Mouse (Mus musculus) CH12.LX (cell line): ENCODE measurements around the gene Entr1. TPM values are rescaled to one million over a fixed set of nuclear protein-coding genes. Genes with fewer than 3 reads are reported as not detected.

Source experiments
- DNase-seq: peaks from one replicate; pipeline ENCODE4 v3.0.0-alpha.2; 2013; ENCODE audit errors: extremely low read depth
- H3K27ac ChIP-seq: 2 replicates; pipeline ENCODE4 v1.5.1; 2012; ENCODE audit warnings: low read depth, mild to moderate bottlenecking, control low read depth, moderate library complexity; ENCODE audit not compliant: insufficient read depth
- H3K27me3 ChIP-seq: replicated peaks from 2 replicates; pipeline ENCODE3; 2012; ENCODE audit warnings: inconsistent platforms
- H3K36me3 ChIP-seq, 2 experiments: replicated peaks in 1 of 2; 2 replicates each; pipeline versions ENCODE3 to v1.6.1; 2012; ENCODE audit warnings: inconsistent platforms in 1 of 2, low read length in 1 of 2, mild to moderate bottlenecking in 1 of 2, mixed read lengths in 1 of 2, moderate library complexity in 1 of 2; ENCODE audit not compliant: control insufficient read depth in 1 of 2, insufficient read depth in 1 of 2
- H3K4me1 ChIP-seq, 2 experiments: 2 replicates each; pipeline ENCODE4 v1.6.1; 2012; ENCODE audit warnings: inconsistent platforms in 1 of 2, moderate library complexity in 1 of 2; ENCODE audit not compliant: insufficient read depth in 2 of 2, control insufficient read depth in 1 of 2
- H3K4me2 ChIP-seq: 2 replicates; pipeline ENCODE4 v1.6.1; 2012; ENCODE audit warnings: low read depth, mild to moderate bottlenecking, control low read depth; ENCODE audit not compliant: poor library complexity, insufficient read depth, severe bottlenecking
- H3K4me3 ChIP-seq, 3 experiments: fragments of 150-350 bp in 1 of 3; sonication (generic) in 1 of 3; replicated peaks in 1 of 3; 2 replicates each; pipeline versions ENCODE3 to v1.5.1; 2011 to 2012; ENCODE audit warnings: low read depth in 2 of 3, low read length in 2 of 3, mild to moderate bottlenecking in 2 of 3, moderate library complexity in 2 of 3, control low read depth in 1 of 3, improper control_type of control experiment in 1 of 3, inconsistent platforms in 1 of 3, mixed read lengths in 1 of 3; ENCODE audit not compliant: poor library complexity in 1 of 3
- H3K79me2 ChIP-seq: replicated peaks from 2 replicates; pipeline ENCODE4 v1.6.1; 2012; ENCODE audit warnings: mild to moderate bottlenecking, moderate library complexity; ENCODE audit not compliant: control insufficient read depth, poor library complexity, insufficient read depth, severe bottlenecking; ENCODE audit errors: extremely low read depth
- H3K9ac ChIP-seq: 2 replicates; pipeline ENCODE4 v1.6.1; 2012; ENCODE audit warnings: low read depth, mild to moderate bottlenecking, control low read depth, moderate library complexity; ENCODE audit not compliant: insufficient read depth
- H3K9me3 ChIP-seq: replicated peaks from 2 replicates; pipeline ENCODE3; 2012; ENCODE audit warnings: low read length, inconsistent platforms, mixed read lengths
- BHLHE40 ChIP-seq: IDR thresholded peaks from 2 replicates; pipeline ENCODE4 v1.6.1; 2011; ENCODE audit warnings: mild to moderate bottlenecking, low read depth, low read length, improper control_type of control experiment
- CHD2 ChIP-seq: IDR thresholded peaks from 2 replicates; pipeline ENCODE4 v1.6.1; 2011; ENCODE audit warnings: low read length, improper control_type of control experiment
- ELF1 ChIP-seq: IDR thresholded peaks from 2 replicates; pipeline ENCODE4 v1.6.1; 2014; ENCODE audit warnings: low read depth, mild to moderate bottlenecking, inconsistent platforms, low read length, improper control_type of control experiment
- EP300 ChIP-seq: IDR thresholded peaks from 2 replicates; pipeline ENCODE4 v1.6.1; 2011; ENCODE audit warnings: low read length, improper control_type of control experiment
- ETS1 ChIP-seq: conservative IDR thresholded peaks from 2 replicates; pipeline ENCODE4 v1.6.1; 2012; ENCODE audit warnings: low read depth, mild to moderate bottlenecking, inconsistent platforms, low read length, improper control_type of control experiment, moderate library complexity
- GABPA ChIP-seq: IDR thresholded peaks from 2 replicates; pipeline ENCODE4 v1.6.1; 2012; ENCODE audit warnings: low read depth, low read length, improper control_type of control experiment, inconsistent platforms; ENCODE audit not compliant: insufficient replicate concordance
- IRF4 ChIP-seq: IDR thresholded peaks from 2 replicates; pipeline ENCODE4 v1.6.1; 2014; ENCODE audit warnings: low read depth, mild to moderate bottlenecking, inconsistent platforms, low read length, improper control_type of control experiment
- JUN ChIP-seq: IDR thresholded peaks from 2 replicates; pipeline ENCODE4 v1.6.1; 2011; ENCODE audit warnings: low read depth, mild to moderate bottlenecking, low read length, improper control_type of control experiment, moderate library complexity; ENCODE audit not compliant: insufficient read depth
- MAFK ChIP-seq: IDR thresholded peaks from 2 replicates; pipeline ENCODE4 v1.6.1; 2011; ENCODE audit warnings: low read length, improper control_type of control experiment; ENCODE audit not compliant: insufficient replicate concordance
- MAX ChIP-seq: IDR thresholded peaks from 2 replicates; pipeline ENCODE4 v1.6.1; 2011; ENCODE audit warnings: low read length, improper control_type of control experiment
- MAZ ChIP-seq: IDR thresholded peaks from 2 replicates; pipeline ENCODE4 v1.6.1; 2012; ENCODE audit warnings: low read depth, mild to moderate bottlenecking, inconsistent platforms, low read length, improper control_type of control experiment, moderate library complexity
- MXI1 ChIP-seq: IDR thresholded peaks from 2 replicates; pipeline ENCODE4 v1.6.1; 2011; ENCODE audit warnings: mild to moderate bottlenecking, low read depth, low read length, improper control_type of control experiment
- MYC ChIP-seq: IDR thresholded peaks from 2 replicates; pipeline ENCODE4 v1.6.1; 2011; ENCODE audit warnings: low read depth, mild to moderate bottlenecking, improper control_type of control experiment, low read length
- NELFE ChIP-seq: IDR thresholded peaks from 2 replicates; pipeline ENCODE4 v1.6.1; 2011; ENCODE audit warnings: low read depth, low read length, improper control_type of control experiment
- NRF1 ChIP-seq: IDR thresholded peaks from 2 replicates; pipeline ENCODE4 v1.6.1; 2014; ENCODE audit warnings: low read depth, mild to moderate bottlenecking, inconsistent platforms, low read length, improper control_type of control experiment, moderate library complexity
- PAX5 ChIP-seq: IDR thresholded peaks from 2 replicates; pipeline ENCODE4 v1.6.1; 2012; ENCODE audit warnings: low read length, inconsistent platforms, mixed read lengths
- POLR2A ChIP-seq: IDR thresholded peaks from 2 replicates; pipeline ENCODE4 v1.6.1; 2011; ENCODE audit warnings: low read depth, mild to moderate bottlenecking, improper control_type of control experiment, low read length
- RAD21 ChIP-seq: IDR thresholded peaks from 2 replicates; pipeline ENCODE4 v1.6.1; 2011; ENCODE audit warnings: low read depth, mild to moderate bottlenecking, low read length, improper control_type of control experiment, moderate library complexity
- SIN3A ChIP-seq: IDR thresholded peaks from 2 replicates; pipeline ENCODE4 v1.6.1; 2012; ENCODE audit warnings: low read length, improper control_type of control experiment, inconsistent platforms
- SMC3 ChIP-seq: IDR thresholded peaks from 2 replicates; pipeline ENCODE4 v1.6.1; 2011; ENCODE audit warnings: low read depth, low read length, improper control_type of control experiment
- TBP ChIP-seq: conservative IDR thresholded peaks from 2 replicates; pipeline ENCODE4 v1.6.1; 2011; ENCODE audit warnings: low read depth, low read length, improper control_type of control experiment
- TCF12 ChIP-seq: IDR thresholded peaks from 2 replicates; pipeline ENCODE4 v1.6.1; 2014; ENCODE audit warnings: low read depth, mild to moderate bottlenecking, inconsistent platforms, low read length, improper control_type of control experiment
- UBTF ChIP-seq: IDR thresholded peaks from 2 replicates; pipeline ENCODE4 v1.6.1; 2012; ENCODE audit warnings: low read depth, mild to moderate bottlenecking, inconsistent platforms, low read length, improper control_type of control experiment, moderate library complexity
- USF2 ChIP-seq: conservative IDR thresholded peaks from 2 replicates; pipeline ENCODE4 v1.6.1; 2011; ENCODE audit warnings: low read depth, low read length, improper control_type of control experiment
- ZC3H11A ChIP-seq: IDR thresholded peaks from 2 replicates; pipeline ENCODE4 v1.6.1; 2012; ENCODE audit warnings: low read depth, mild to moderate bottlenecking, inconsistent platforms, low read length, improper control_type of control experiment
- ZKSCAN1 ChIP-seq: IDR thresholded peaks from 2 replicates; pipeline ENCODE4 v1.6.1; 2012; ENCODE audit warnings: low read depth, inconsistent platforms, low read length, improper control_type of control experiment, borderline replicate concordance
- ZMIZ1 ChIP-seq: IDR thresholded peaks from 2 replicates; pipeline ENCODE4 v1.6.1; 2012; ENCODE audit warnings: low read depth, mild to moderate bottlenecking, inconsistent platforms, low read length, improper control_type of control experiment
- ZNF384 ChIP-seq: IDR thresholded peaks from 2 replicates; pipeline ENCODE4 v1.6.1; 2012; ENCODE audit warnings: low read depth, low read length, improper control_type of control experiment, inconsistent platforms
- dilution Hi-C: fragments of 300-500 bp; cut with MboI; formaldehyde crosslinking; loops from 2 replicates; pipeline ENCODE4 v1.14.3; 2020; ENCODE audit warnings: low sequenced_read_pairs; ENCODE audit not compliant: extremely low pct_unique_long_range_greater_than_20kb, extremely low pct_ligation_motif_present
- in situ Hi-C: fragments of 300-500 bp; cut with MboI; formaldehyde crosslinking; loops from 3 replicates; pipeline ENCODE4 v1.14.3; 2019; ENCODE audit warnings: low sequenced_read_pairs, low pct_ligation_motif_present, low pct_unique_long_range_greater_than_20kb, mixed read lengths
- polyA plus RNA-seq: library from polyadenylated mRNA; unstranded; fragments of >175 nt; gene quantifications from 2 replicates; pipeline ENCODE4 v1.2.1, GENCODE M21; 2012; ENCODE audit warnings: low read depth; ENCODE audit not compliant: insufficient read length
- total RNA-seq, 2 experiments: library from RNA; depleted of rRNA; stranded (reverse); fragments of 300-350 nt in 1 of 2; fragments of >200 nt in 1 of 2; gene quantifications; 2 replicates each; pipeline ENCODE4 v1.2.3; 2012 to 2014

Gene Entr1
- total and polyA plus RNA-seq, 3 experiments, result 41.9 to 62.3 (median 57.3) TPM

- TF ChIP-seq PAX5 (no peak), USF2 (no peak), GABPA (no peak), JUN (no peak), TBP (no peak), ELF1 (no peak), UBTF (no peak), BHLHE40 (no peak), ETS1 (no peak), MXI1 (no peak), ZKSCAN1 (no peak), SIN3A (no peak), CHD2 (no peak), RAD21 (no peak), ZNF384 (no peak)
- Histone ChIP-seq H3K4me2 (no peak overlapping the region), H3K79me2 (no peaks in the 10 kb centered on the region), H3K4me1 (no peaks in the 10 kb centered on the region), H3K4me3 (no peak overlapping the region), H3K9me3 (no peaks in the 10 kb centered on the region), H3K27me3 (no peaks in the 10 kb centered on the region), H3K27ac (no peak overlapping the region), H3K36me3 (peaks cover 93 to 100% of the 10 kb centered on the region in 2 experiments), H3K9ac (no peak overlapping the region)
- dilution Hi-C loops, result no loop called here
- DNase-seq, result no peak
- in situ Hi-C loops, result no loop called here
These were observed 16.7 kb downstream of the Entr1 start for GRCm38 (mm10) chr2:26372396-26372795.

GRCm38 (mm10) chr2:26368572-26368971 is 20.5 kb downstream of the Entr1 start:
- Histone ChIP-seq H3K9me3 (no peaks in the 10 kb centered on the region), H3K36me3 (peaks cover 94 to 100% of the 10 kb centered on the region in 2 experiments), H3K4me3 (no peak overlapping the region), H3K4me2 (no peak overlapping the region), H3K4me1 (no peaks in the 10 kb centered on the region), H3K79me2 (no peaks in the 10 kb centered on the region), H3K9ac (no peak overlapping the region), H3K27me3 (no peaks in the 10 kb centered on the region), H3K27ac (no peak overlapping the region)
- in situ Hi-C loops (no loop called here), dilution Hi-C loops (no loop called here)
- no peak for DNase-seq
- TF ChIP-seq POLR2A (no peak), NRF1 (no peak), ZC3H11A (no peak), SMC3 (no peak), TCF12 (no peak), MAFK (no peak), BHLHE40 (no peak), EP300 (no peak), MXI1 (no peak), ZKSCAN1 (no peak), TBP (no peak), MAX (no peak), MAZ (no peak), ELF1 (no peak), ZMIZ1 (no peak), JUN (no peak), NELFE (no peak), USF2 (no peak), IRF4 (no peak), MYC (no peak)
